Mouse (Mus musculus) limb, embryonic 11.5 days (tissue): ENCODE results near the gene Ube2v1. TPM values are rescaled to one million over a fixed set of nuclear protein-coding genes. Genes with fewer than 3 reads are reported as not detected.
A peak's percentile ranks its signal among the peaks of the same experiment; 100 is the strongest.

ENCODE experiments used
- ATAC-seq: fragments of 200-750 bp; cut with Nextera tagmentation; 2 replicates; pipeline ENCODE4 v1.8.0; 2017; ENCODE audit warnings: low read depth; ENCODE audit not compliant: insufficient number of reproducible peaks, low FRiP score, low TSS enrichment
- DNase-seq: peaks from one replicate; pipeline ENCODE4 v3.0.0-alpha.2; 2015; ENCODE audit warnings: low spot score
- H3K27ac ChIP-seq: fragments of 300-500 bp; sonication (generic); replicated peaks from 2 replicates; pipeline ENCODE4 v1.5.1; 2014; ENCODE audit warnings: low read depth, mild to moderate bottlenecking, low read length
- H3K27me3 ChIP-seq: fragments of 300-500 bp; sonication (generic); 2 replicates; pipeline ENCODE4 v1.6.1; 2014; ENCODE audit warnings: mild to moderate bottlenecking, low read length, mixed read lengths; ENCODE audit not compliant: control insufficient read depth, insufficient read depth
- H3K36me3 ChIP-seq: fragments of 300-500 bp; sonication (generic); 2 replicates; pipeline ENCODE4 v1.6.1; 2014; ENCODE audit warnings: mild to moderate bottlenecking, low read length, moderate library complexity, mixed read lengths; ENCODE audit not compliant: control insufficient read depth, insufficient read depth
- H3K4me1 ChIP-seq: fragments of 300-500 bp; sonication (generic); 2 replicates; pipeline ENCODE4 v1.6.1; 2014; ENCODE audit warnings: low read length, mixed read lengths; ENCODE audit not compliant: control insufficient read depth, insufficient read depth
- H3K4me2 ChIP-seq: fragments of 300-500 bp; sonication (generic); 2 replicates; pipeline ENCODE4 v1.6.1; 2014; ENCODE audit warnings: low read depth, mild to moderate bottlenecking, moderate library complexity; ENCODE audit not compliant: severe bottlenecking
- H3K4me3 ChIP-seq: fragments of 300-500 bp; sonication (generic); 2 replicates; pipeline ENCODE4 v1.5.1; 2014; ENCODE audit warnings: low read depth, low read length
- H3K9ac ChIP-seq: fragments of 300-500 bp; sonication (generic); 2 replicates; pipeline ENCODE4 v1.6.1; 2014; ENCODE audit warnings: mild to moderate bottlenecking, low read length
- H3K9me3 ChIP-seq: fragments of 300-500 bp; sonication (generic); 2 replicates; pipeline ENCODE4 v1.6.1; 2016; ENCODE audit warnings: low read length; ENCODE audit not compliant: control insufficient read depth
- WGBS: fragments of 180-500 bp; shearing (Covaris S2); extraction: QIAGEN DNeasy Blood & Tissue Kit; methylation state at CpG from one replicate; pipeline ENCODE4 v1.1.7; 2014; 5-methylcytosine and 5-hydroxymethylcytosine counted together
- polyA plus RNA-seq: library from polyadenylated mRNA; unstranded; fragments of >200 nt; fragmentation: Nextera tagmentation; extraction: Ambion mirVana; gene quantifications from 2 replicates; pipeline ENCODE4 v1.2.1, GENCODE M21; 2014

The Ube2v1 gene
- polyA plus RNA-seq, 1 experiment from 2014 or later = 267 TPM

- H3K27ac ChIP-seq = no peak overlapping the region
- ATAC-seq = no peak
- H3K36me3 ChIP-seq = no peaks in the 10 kb centered on the region
- H3K4me2 ChIP-seq = no peak overlapping the region
- WGBS = 90% methylated on average over 5 of the region's 5 CpGs
- H3K4me3 ChIP-seq = no peak overlapping the region
- H3K27me3 ChIP-seq = no peaks in the 10 kb centered on the region
- H3K9ac ChIP-seq = no peak overlapping the region
- H3K4me1 ChIP-seq = no peaks in the 10 kb centered on the region
- no peak for DNase-seq
- no peaks in the 10 kb centered on the region for H3K9me3 ChIP-seq
Measured at GRCm38 (mm10) chr2:167668426-167668825, 36.5 kb upstream of the Ube2v1 start.

- Histone ChIP-seq H3K27ac (no peak overlapping the region), H3K4me1 (peaks cover 4% of the 10 kb centered on the region; the same call in 1 of the 2 replicates), H3K27me3 (peaks cover 2% of the 10 kb centered on the region; the same call in 1 of the 2 replicates), H3K9ac (no peak overlapping the region), H3K9me3 (no peaks in the 10 kb centered on the region), H3K4me2 (no peak overlapping the region), H3K36me3 (no peaks in the 10 kb centered on the region), H3K4me3 (no peak overlapping the region)
- DNase-seq (no peak), ATAC-seq (no peak)
- 79% methylated on average over 18 of the region's 18 CpGs for WGBS
Measured at GRCm38 (mm10) chr2:167665972-167666713, 34.2 kb upstream of the Ube2v1 start.

- no peak overlapping the region for H3K4me3 ChIP-seq
- H3K27ac ChIP-seq = no peak overlapping the region
- H3K9ac ChIP-seq = no peak overlapping the region
- H3K4me1 ChIP-seq = peaks cover 17% of the 10 kb centered on the region
- H3K27me3 ChIP-seq = peaks cover 2% of the 10 kb centered on the region; the same call in 1 of the 2 replicates
- H3K4me2 ChIP-seq = no peak overlapping the region
- no peaks in the 10 kb centered on the region; the same call in 1 of the 2 replicates for H3K36me3 ChIP-seq
- DNase-seq = no peak
- no peak for ATAC-seq
- 62% methylated on average over 6 of the region's 6 CpGs for WGBS
- H3K9me3 ChIP-seq = no peaks in the 10 kb centered on the region
Measured at GRCm38 (mm10) chr2:167662713-167663112, 30.8 kb upstream of the Ube2v1 start.

- Histone ChIP-seq H3K9ac (peak within 1 kb of the TSS; percentile 77), H3K27ac (0 out of 2 replicates have a peak within 1 kb of the TSS, but pooled peaks have one; percentile 21), H3K4me1 (peaks cover 17% of the 10 kb centered on the region), H3K9me3 (no peaks in the 10 kb centered on the region), H3K36me3 (no peaks in the 10 kb centered on the region; the same call in 1 of the 2 replicates), H3K4me2 (peak within 1 kb of the TSS; percentile 99), H3K4me3 (peak within 1 kb of the TSS; percentile 74), H3K27me3 (peaks cover 2% of the 10 kb centered on the region; the same call in 1 of the 2 replicates)
- ATAC-seq = peak; percentile 84
- WGBS = under 1% methylated on average over 78 of the region's 110 CpGs
- DNase-seq = peak; percentile 92
Measured at GRCm38 (mm10) chr2:167661270-167662203, 29.6 kb upstream of the Ube2v1 start, which contains the start of gene Gm20431. Gene Gm20431, minus strand, starts transcription at chr2:167661496.

GRCm38 (mm10) chr2:167660611-167660971, 28.7 kb upstream of the Ube2v1 start:
- peaks cover 2% of the 10 kb centered on the region; the same call in 1 of the 2 replicates for H3K27me3 ChIP-seq
- peak; percentile 47 for DNase-seq
- peak overlapping the region; percentile 77 for H3K9ac ChIP-seq

GRCm38 (mm10) chr2:167659847-167660610, 28.1 kb upstream of the Ube2v1 start:
- Histone ChIP-seq H3K9ac (peak overlapping the region; percentile 77; the same call in 1 of the 2 replicates), H3K27me3 (peaks cover 2% of the 10 kb centered on the region; the same call in 1 of the 2 replicates), H3K9me3 (no peaks in the 10 kb centered on the region), H3K27ac (no peak overlapping the region), H3K4me3 (peak overlapping the region; percentile 74), H3K4me2 (peak overlapping the region; percentile 99), H3K4me1 (peaks cover 17% of the 10 kb centered on the region), H3K36me3 (no peaks in the 10 kb centered on the region; the same call in 1 of the 2 replicates)
- ATAC-seq (peak; percentile 26; the same call in 1 of the 2 replicates), DNase-seq (no peak)
- WGBS = 28% methylated on average over 13 of the region's 13 CpGs

More at GRCm38 (mm10) chr2:167660611-167660971, 28.7 kb upstream of the Ube2v1 start:
- Histone ChIP-seq H3K4me3 (peak overlapping the region; percentile 74), H3K9me3 (no peaks in the 10 kb centered on the region), H3K27ac (no peak overlapping the region), H3K36me3 (no peaks in the 10 kb centered on the region; the same call in 1 of the 2 replicates), H3K4me1 (peaks cover 17% of the 10 kb centered on the region), H3K4me2 (peak overlapping the region; percentile 99)
- WGBS = 2% methylated on average over 12 of the region's 12 CpGs
- ATAC-seq = peak; percentile 4; the same call in 1 of the 2 replicates

GRCm38 (mm10) chr2:167659177-167659846, 27.4 kb upstream of the Ube2v1 start:
- 66% methylated on average over 10 of the region's 10 CpGs for WGBS
- Histone ChIP-seq H3K4me3 (no peak overlapping the region; the same call in 1 of the 2 replicates), H3K9me3 (no peaks in the 10 kb centered on the region), H3K4me2 (peak overlapping the region; percentile 99; the same call in 1 of the 2 replicates), H3K9ac (no peak overlapping the region), H3K27ac (no peak overlapping the region), H3K27me3 (peaks cover 2% of the 10 kb centered on the region; the same call in 1 of the 2 replicates), H3K4me1 (peaks cover 17% of the 10 kb centered on the region), H3K36me3 (no peaks in the 10 kb centered on the region; the same call in 1 of the 2 replicates)
- ATAC-seq (no peak), DNase-seq (no peak)
